9 mouse cellular contexts compared by ENCODE assay signal in genomic region chr12:56535411-56536173, GRCm38 (mm10). TPM values are rescaled to one million over a fixed set of nuclear protein-coding genes. Genes with fewer than 3 reads are reported as not detected.
DNase-seq lines count a peak whose midpoint lies in the region; ATAC-seq and TF ChIP-seq lines count a peak whose summit lies in the region.
"Had no signal": no experiment of that assay in that cellular context is flagged by ENCODE, and none has a peak within 500 bp of the region (broad histone marks: within the 10 kb centered on the region; RNA-seq: fewer than 3 reads in every experiment).

No protein-coding gene starts in this region.

- no peak overlapping the region for H3K27ac ChIP-seq in liver, embryonic 12.5 days
- no peak overlapping the region for H3K27ac ChIP-seq in liver, postnatal 0 days (ENCODE audit: low read depth)
- H3K27ac ChIP-seq in forebrain, embryonic 10.5 days: peak overlapping the region; percentile 82
- no peak overlapping the region for H3K27ac ChIP-seq in limb, embryonic 14.5 days (replicated peaks; ENCODE audit: low read depth, low read length)
- no peak overlapping the region for H3K27ac ChIP-seq in midbrain, postnatal 0 days (ENCODE audit: low read depth, low read length)

- peaks cover 100% of the 10 kb centered on the region for H3K27me3 ChIP-seq in liver, embryonic 12.5 days (replicated peaks)
- peaks cover 99% of the 10 kb centered on the region for H3K27me3 ChIP-seq in liver, postnatal 0 days (ENCODE audit: insufficient read depth, low read length)
- peaks cover 100% of the 10 kb centered on the region for H3K27me3 ChIP-seq in forebrain, embryonic 10.5 days (ENCODE audit: poor library complexity, severe bottlenecking)
- H3K27me3 ChIP-seq in limb, embryonic 14.5 days (ENCODE audit: control insufficient read depth, insufficient read depth, low read length): peaks cover 96% of the 10 kb centered on the region
- peaks cover 90% of the 10 kb centered on the region for H3K27me3 ChIP-seq in midbrain, postnatal 0 days (ENCODE audit: insufficient read depth, low read length)

- H3K36me3 ChIP-seq in liver, embryonic 12.5 days: no peaks in the 10 kb centered on the region
- no peaks in the 10 kb centered on the region for H3K36me3 ChIP-seq in liver, postnatal 0 days (replicated peaks; ENCODE audit: insufficient read depth, low read length)
- no peaks in the 10 kb centered on the region for H3K36me3 ChIP-seq in forebrain, embryonic 10.5 days (replicated peaks)
- no peaks in the 10 kb centered on the region for H3K36me3 ChIP-seq in limb, embryonic 14.5 days (ENCODE audit: control insufficient read depth, insufficient read depth, low read length)
- no peaks in the 10 kb centered on the region for H3K36me3 ChIP-seq in midbrain, postnatal 0 days (ENCODE audit: insufficient read depth, low read length)

- TF ChIP-seq POLR2A in limb, embryonic 14.5 days (IDR thresholded peaks at IDR 0.05; ENCODE audit: borderline replicate concordance, extremely low read depth, insufficient read depth, insufficient read length): no peak

- 3% methylated on average over 29 of the region's 36 CpGs for WGBS in liver, embryonic 12.5 days (ENCODE audit: insufficient replicate concordance)
- under 1% methylated on average over 25 of the region's 36 CpGs for WGBS in liver, postnatal 0 days (ENCODE audit: insufficient replicate concordance)
- WGBS in forebrain, embryonic 10.5 days: under 1% methylated on average over 31 of the region's 36 CpGs
- WGBS in limb, embryonic 14.5 days: under 1% methylated on average over 23 of the region's 36 CpGs
- whole genome bisulfite sequencing in midbrain, postnatal 0 days: 1% methylated on average over 31 of the region's 36 CpGs

- H3K9me3 ChIP-seq in liver, embryonic 12.5 days (replicated peaks): no peaks in the 10 kb centered on the region
- no peaks in the 10 kb centered on the region for H3K9me3 ChIP-seq in liver, postnatal 0 days (ENCODE audit: low read length)
- H3K9me3 ChIP-seq in forebrain, embryonic 10.5 days: no peaks in the 10 kb centered on the region
- no peaks in the 10 kb centered on the region for H3K9me3 ChIP-seq in limb, embryonic 14.5 days (ENCODE audit: control insufficient read depth, low read length)
- no peaks in the 10 kb centered on the region for H3K9me3 ChIP-seq in midbrain, postnatal 0 days (ENCODE audit: low read length)

- TF ChIP-seq EP300 in liver, postnatal 0 days (IDR thresholded peaks at IDR 0.05; ENCODE audit: low read depth): no peak

- no peak for DNase-seq in liver, postnatal 0 days
- DNase-seq in forebrain, embryonic 10.5 days (ENCODE audit: extremely low spot score, low spot score): peak; percentile 47
- DNase-seq in limb, embryonic 14.5 days (ENCODE audit: low spot score): no peak
- DNase-seq in midbrain, postnatal 0 days (ENCODE audit: low spot score): no peak
- no peak for DNase-seq in urinary bladder, adult 2 months (ENCODE audit: low spot score)
- no peak for DNase-seq in left cerebral cortex, adult 8-10 months (ENCODE audit: low spot score in 2 of 2)
- DNase-seq: cerebellum, adult 9-11 months had no signal

- peak overlapping the region; percentile 24; the same call in 1 of the 2 replicates for H3K4me2 ChIP-seq in liver, embryonic 12.5 days
- no peak overlapping the region for H3K4me2 ChIP-seq in liver, postnatal 0 days (ENCODE audit: low read depth, low read length)
- peak overlapping the region; percentile 46 for H3K4me2 ChIP-seq in limb, embryonic 14.5 days (replicated peaks; ENCODE audit: low read depth, low read length, severe bottlenecking)
- H3K4me2 ChIP-seq in midbrain, postnatal 0 days (ENCODE audit: low read depth, low read length, poor library complexity, severe bottlenecking): no peak overlapping the region

- no peak for TF ChIP-seq CTCF in liver, postnatal 0 days (IDR thresholded peaks at IDR 0.05; ENCODE audit: low read depth)
- no peak for TF ChIP-seq CTCF in midbrain, postnatal 0 days (IDR thresholded peaks at IDR 0.05)

- H3K4me3 ChIP-seq in liver, embryonic 12.5 days: no peak overlapping the region; the same call in 1 of the 2 replicates
- no peak overlapping the region for H3K4me3 ChIP-seq in liver, postnatal 0 days (ENCODE audit: low read depth, low read length)
- H3K4me3 ChIP-seq in forebrain, embryonic 10.5 days: peak overlapping the region; percentile 47
- H3K4me3 ChIP-seq in limb, embryonic 14.5 days (replicated peaks; ENCODE audit: low read length): peak overlapping the region; percentile 28; the same call in 1 of the 2 replicates
- peak overlapping the region; percentile 3; the same call in 1 of the 2 replicates for H3K4me3 ChIP-seq in midbrain, postnatal 0 days (ENCODE audit: low read depth, low read length)

- no peaks in the 10 kb centered on the region for H3K4me1 ChIP-seq in liver, embryonic 12.5 days
- peaks cover 5% of the 10 kb centered on the region; the same call in 1 of the 2 replicates for H3K4me1 ChIP-seq in liver, postnatal 0 days (ENCODE audit: insufficient read depth)
- H3K4me1 ChIP-seq in forebrain, embryonic 10.5 days: peaks cover 31% of the 10 kb centered on the region
- H3K4me1 ChIP-seq in limb, embryonic 14.5 days (ENCODE audit: control insufficient read depth, insufficient read depth, low read length): 0 out of 2 replicates have a peak, but pooled peaks cover 5% of the 10 kb centered on the region
- 0 out of 2 replicates have a peak, but pooled peaks cover 2% of the 10 kb centered on the region for H3K4me1 ChIP-seq in midbrain, postnatal 0 days (ENCODE audit: insufficient read depth, low read length)

- no peak for ATAC-seq in liver, embryonic 12.5 days
- no peak for ATAC-seq in liver, postnatal 0 days
- no peak; the same call in 1 of the 2 replicates for ATAC-seq in limb, embryonic 14.5 days (ENCODE audit: low FRiP score, low read depth)
- ATAC-seq in midbrain, postnatal 0 days (ENCODE audit: low FRiP score): no peak

- no peak overlapping the region for H3K9ac ChIP-seq in liver, embryonic 12.5 days
- no peak overlapping the region for H3K9ac ChIP-seq in liver, postnatal 0 days (replicated peaks)
- no peak overlapping the region for H3K9ac ChIP-seq in limb, embryonic 14.5 days (ENCODE audit: low read depth, low read length, severe bottlenecking)
- no peak overlapping the region for H3K9ac ChIP-seq in midbrain, postnatal 0 days (replicated peaks; ENCODE audit: low read length, poor library complexity, severe bottlenecking)

RNA-seq across cellular contexts. Expression of gene Nkx2-1, which starts 1.1 kb away (rescaled TPM):
- polyA plus RNA-seq in liver, embryonic 12.5 days (2016; fragmentation: Nextera tagmentation; extraction: Ambion mirVana): not detected in 2 replicates
- polyA plus RNA-seq in liver, postnatal 0 days (2015; fragmentation: Nextera tagmentation; extraction: Ambion mirVana): not detected in 2 replicates
- polyA plus RNA-seq in forebrain, embryonic 10.5 days (2016; fragmentation: Nextera tagmentation; extraction: Ambion mirVana): 12.0 and 14.3 TPM in 2 replicates
- polyA plus RNA-seq in limb, embryonic 14.5 days (2012; rRNA removed): 0.20 TPM in 1 of 2 replicates, not detected in the other
- not detected in 2 replicates for polyA plus RNA-seq in limb, embryonic 14.5 days (2014; fragmentation: Nextera tagmentation; extraction: Ambion mirVana)
- total RNA-seq in midbrain, postnatal 0 days (2014; rRNA removed): 0.19 and 1.6 TPM in 2 replicates
- polyA plus RNA-seq in midbrain, postnatal 0 days (2015; fragmentation: Nextera tagmentation; extraction: Ambion mirVana): 5.1 and 7.6 TPM in 2 replicates
- polyA plus RNA-seq in urinary bladder, adult 2 months (2012; rRNA removed): not detected in 2 replicates
- 1 to 10 TPM in 3 of 4 experiments, under 1 TPM in 1; 0.89 to 2.3 (median 1.5) TPM for total RNA-seq in left cerebral cortex, adult 8-10 months (2022)
- polyA plus RNA-seq: gonadal fat pad, adult 2 months had no signal

Comparison
In these comparisons a context has a peak if more than half of its experiments do, and no peak if none do; other contexts are left out.
1. H3K4me2 ChIP-seq: peak in liver, embryonic 12.5 days (single experiment) and limb, embryonic 14.5 days (single experiment); none in liver, postnatal 0 days (single experiment) and midbrain, postnatal 0 days (single experiment).
2. H3K4me3 ChIP-seq: peak in forebrain, embryonic 10.5 days (single experiment), limb, embryonic 14.5 days (single experiment) and midbrain, postnatal 0 days (single experiment); none in liver, embryonic 12.5 days (single experiment) and liver, postnatal 0 days (single experiment).